Comparison of ENCODE assay signal across 8 mouse cellular contexts in genomic region chr4:133706956-133707355, GRCm38 (mm10). TPM values are rescaled to one million over a fixed set of nuclear protein-coding genes. Genes with fewer than 3 reads are reported as not detected.
DNase-seq lines count a peak whose midpoint lies in the region; ATAC-seq lines count a peak whose summit lies in the region.

No protein-coding gene starts in this region.

- no peak overlapping the region for H3K4me2 ChIP-seq in kidney, embryonic 14.5 days (replicated peaks; ENCODE audit: low read depth, low read length)
- peak overlapping the region; percentile 11 for H3K4me2 ChIP-seq in liver, embryonic 13.5 days

- no peak overlapping the region for H3K9ac ChIP-seq in kidney, embryonic 14.5 days (ENCODE audit: low read depth, low read length)
- no peak overlapping the region; the same call in 1 of the 2 replicates for H3K9ac ChIP-seq in liver, embryonic 13.5 days

- WGBS in kidney, embryonic 14.5 days, result 45% methylated on average over 8 of the region's 8 CpGs
- WGBS in liver, embryonic 13.5 days (ENCODE audit: insufficient replicate concordance), result 39% methylated on average over 8 of the region's 8 CpGs

- H3K4me1 ChIP-seq in kidney, embryonic 14.5 days (ENCODE audit: control insufficient read depth, insufficient read depth, low read length), result peaks cover 11% of the 10 kb centered on the region
- H3K4me1 ChIP-seq in liver, embryonic 13.5 days (replicated peaks), result peaks cover 76% of the 10 kb centered on the region

- H3K27ac ChIP-seq in kidney, embryonic 14.5 days (ENCODE audit: low read depth, low read length), result peak overlapping the region; percentile 30; the same call in 1 of the 2 replicates
- H3K27ac ChIP-seq in liver, embryonic 13.5 days, result peak overlapping the region; percentile 60

- peaks cover 61% of the 10 kb centered on the region for H3K36me3 ChIP-seq in kidney, embryonic 14.5 days (ENCODE audit: control insufficient read depth, insufficient read depth, low read length)
- peaks cover 85% of the 10 kb centered on the region for H3K36me3 ChIP-seq in liver, embryonic 13.5 days

- ATAC-seq in kidney, embryonic 14.5 days (ENCODE audit: low FRiP score, low TSS enrichment), result peak; percentile 57; the same call in 1 of the 2 replicates
- ATAC-seq in liver, embryonic 13.5 days (ENCODE audit: low read depth), result peak; percentile 63

- peak; percentile 40 to 56 for DNase-seq in urinary bladder, adult 18-20 months (ENCODE audit: low spot score in 2 of 2)
- DNase-seq in urinary bladder, postnatal 10 days (ENCODE audit: low spot score), result no peak
- peak; percentile 73 to 74 for DNase-seq in cerebellum, postnatal 36 days
- DNase-seq in heart, adult 8-10 months (ENCODE audit: low spot score), result peak; percentile 90
- peak; percentile 24 for DNase-seq in liver, embryonic 13.5 days
- DNase-seq in right cerebral cortex, postnatal 10 days (ENCODE audit: low spot score in 2 of 2), result peak; percentile 76 to 81
- DNase-seq in ovary, postnatal 10 days (ENCODE audit: low spot score), result no peak

- H3K9me3 ChIP-seq in kidney, embryonic 14.5 days (ENCODE audit: control insufficient read depth, low read length), result no peaks in the 10 kb centered on the region
- H3K9me3 ChIP-seq in liver, embryonic 13.5 days (replicated peaks), result no peaks in the 10 kb centered on the region

- H3K4me3 ChIP-seq in kidney, embryonic 14.5 days (ENCODE audit: low read length), result no peak overlapping the region
- no peak overlapping the region for H3K4me3 ChIP-seq in liver, embryonic 13.5 days (replicated peaks)

- no peaks in the 10 kb centered on the region for H3K27me3 ChIP-seq in kidney, embryonic 14.5 days (ENCODE audit: control insufficient read depth, insufficient read depth, low read length)
- H3K27me3 ChIP-seq in liver, embryonic 13.5 days, result no peaks in the 10 kb centered on the region

RNA-seq across cellular contexts. Expression of gene Pigv, which starts 34.5 kb away (rescaled TPM):
- 10 to 100 TPM in 3 of 4 experiments, 1 to 10 TPM in 1; 9.2 to 13.8 (median 13.2) TPM for total RNA-seq in heart, adult 8-10 months (2022)
- polyA plus RNA-seq in kidney, embryonic 14.5 days (2014; fragmentation: Nextera tagmentation; extraction: Ambion mirVana), result 12.6 and 16.9 TPM in 2 replicates
- polyA plus RNA-seq in liver, embryonic 13.5 days (2015; fragmentation: Nextera tagmentation; extraction: Ambion mirVana), result 5.8 and 7.3 TPM in 2 replicates

RNA-seq across cellular contexts. Expression of gene Arid1a, which starts 49.6 kb away (rescaled TPM):
- 10 to 100 TPM; 35.4 to 40.0 (median 37.0) TPM for total RNA-seq in heart, adult 8-10 months (2022)
- polyA plus RNA-seq in kidney, embryonic 14.5 days (2014; fragmentation: Nextera tagmentation; extraction: Ambion mirVana), result 40.5 and 51.7 TPM in 2 replicates
- 8.0 and 9.0 TPM in 2 replicates for polyA plus RNA-seq in liver, embryonic 13.5 days (2015; fragmentation: Nextera tagmentation; extraction: Ambion mirVana)

RNA-seq across cellular contexts. Expression of gene Zdhhc18, which starts 57.0 kb away (rescaled TPM):
- 10 to 100 TPM; 16.1 to 24.3 (median 22.1) TPM for total RNA-seq in heart, adult 8-10 months (2022)
- 3.0 and 4.2 TPM in 2 replicates for polyA plus RNA-seq in kidney, embryonic 14.5 days (2014; fragmentation: Nextera tagmentation; extraction: Ambion mirVana)
- 1.0 and 1.1 TPM in 2 replicates for polyA plus RNA-seq in liver, embryonic 13.5 days (2015; fragmentation: Nextera tagmentation; extraction: Ambion mirVana)

Comparison
In these comparisons a context has a peak if more than half of its experiments do, and no peak if none do; other contexts are left out.
1. DNase-seq: peak in urinary bladder, adult 18-20 months (2 of 2), cerebellum, postnatal 36 days (2 of 2), heart, adult 8-10 months (single experiment), liver, embryonic 13.5 days (single experiment) and right cerebral cortex, postnatal 10 days (2 of 2); none in urinary bladder, postnatal 10 days (single experiment) and ovary, postnatal 10 days (single experiment).